Mouse (Mus musculus) liver, postnatal 0 days (tissue): ENCODE measurements around the gene Slc28a2. TPM values are rescaled to one million over a fixed set of nuclear protein-coding genes. Genes with fewer than 3 reads are reported as not detected.
A peak's percentile ranks its signal among the peaks of the same experiment; 100 is the strongest.
"Not testable (repeated sequence)": the region's sequence is repeated elsewhere in the genome, so short reads cannot be mapped to it uniquely, and the experiment has no call there.

ENCODE experiments used
- ATAC-seq: fragments of 200-750 bp; cut with Nextera tagmentation; 2 replicates; pipeline ENCODE4 v1.8.0; 2017; ENCODE audit warnings: mild to moderate bottlenecking, moderate library complexity
- DNase-seq: peaks from one replicate; pipeline ENCODE4 v3.0.0-alpha.2; 2016
- H3K27ac ChIP-seq: fragments of 300-500 bp; sonication (generic); 2 replicates; pipeline ENCODE4 v1.5.1; 2014; ENCODE audit warnings: antibody characterized with exemption, moderate library complexity, mild to moderate bottlenecking, low read depth
- H3K27me3 ChIP-seq: fragments of 300-500 bp; sonication (generic); 2 replicates; pipeline ENCODE4 v1.6.1; 2014; ENCODE audit warnings: low read length, control low read depth, mixed read lengths; ENCODE audit not compliant: insufficient read depth
- H3K36me3 ChIP-seq: fragments of 300-500 bp; sonication (generic); replicated peaks from 2 replicates; pipeline ENCODE4 v1.6.1; 2014; ENCODE audit warnings: mild to moderate bottlenecking, control low read depth, low read length, moderate library complexity, mixed read lengths; ENCODE audit not compliant: insufficient read depth
- H3K4me1 ChIP-seq: fragments of 300-500 bp; sonication (generic); 2 replicates; pipeline ENCODE4 v1.6.1; 2014; ENCODE audit warnings: antibody characterized with exemption, mild to moderate bottlenecking, control low read depth; ENCODE audit not compliant: insufficient read depth
- H3K4me2 ChIP-seq: fragments of 300-500 bp; sonication (generic); 2 replicates; pipeline ENCODE4 v1.6.1; 2014; ENCODE audit warnings: low read depth, mild to moderate bottlenecking, low read length, moderate library complexity, mixed read lengths
- H3K4me3 ChIP-seq: fragments of 300-500 bp; sonication (generic); 2 replicates; pipeline ENCODE4 v1.5.1; 2014; ENCODE audit warnings: low read depth, low read length
- H3K9ac ChIP-seq: fragments of 300-500 bp; sonication (generic); replicated peaks from 2 replicates; pipeline ENCODE4 v1.6.1; 2014; ENCODE audit warnings: mild to moderate bottlenecking, moderate library complexity
- H3K9me3 ChIP-seq: fragments of 300-500 bp; sonication (generic); 2 replicates; pipeline ENCODE4 v1.6.1; 2016; ENCODE audit warnings: mild to moderate bottlenecking, control low read depth, low read length, mixed read lengths
- CTCF ChIP-seq: sonication (generic); IDR thresholded peaks from 2 replicates; pipeline ENCODE4 v1.5.1; 2016; ENCODE audit warnings: antibody characterized with exemption, low read depth
- EP300 ChIP-seq: IDR thresholded peaks from 2 replicates; pipeline ENCODE4 v1.6.1; 2016; ENCODE audit warnings: antibody characterized with exemption, low read depth, mild to moderate bottlenecking
- WGBS: fragments of 180-500 bp; shearing (Covaris S2); extraction: QIAGEN DNeasy Blood & Tissue Kit; methylation state at CpG from one replicate; pipeline ENCODE4 v1.1.7; 2014; ENCODE audit not compliant: insufficient replicate concordance; 5-methylcytosine and 5-hydroxymethylcytosine counted together
- polyA plus RNA-seq: library from polyadenylated mRNA; unstranded; fragments of >200 nt; fragmentation: Nextera tagmentation; extraction: Ambion mirVana; gene quantifications from 2 replicates; pipeline ENCODE4 v1.2.1, GENCODE M21; 2015

The Slc28a2 gene
- polyA plus RNA-seq, 1 experiment from 2014 or later = 1.8 TPM

GRCm38 (mm10) chr2:122452426-122452825 is 26.1 kb downstream of the Slc28a2 start:
- Histone ChIP-seq H3K4me2 (no peak overlapping the region), H3K27me3 (no peaks in the 10 kb centered on the region), H3K27ac (no peak overlapping the region), H3K9me3 (no peaks in the 10 kb centered on the region), H3K4me3 (no peak overlapping the region), H3K9ac (no peak overlapping the region), H3K36me3 (no peaks in the 10 kb centered on the region), H3K4me1 (peaks cover 2% of the 10 kb centered on the region; the same call in 1 of the 2 replicates)
- ATAC-seq (no peak), DNase-seq (no peak)
- no peak for TF ChIP-seq EP300
- no peak for TF ChIP-seq CTCF
- 46% methylated on average over 2 of the region's 2 CpGs for WGBS

GRCm38 (mm10) chr2:122466901-122467300 is 40.6 kb downstream of the Slc28a2 start:
- Histone ChIP-seq H3K4me2 (peak overlapping the region; percentile 93), H3K9ac (peak overlapping the region; percentile 70), H3K4me3 (peak overlapping the region; percentile 57), H3K27me3 (no peaks in the 10 kb centered on the region), H3K4me1 (peaks cover 5% of the 10 kb centered on the region), H3K36me3 (no peaks in the 10 kb centered on the region), H3K9me3 (no peaks in the 10 kb centered on the region), H3K27ac (no peak overlapping the region)
- 32% methylated on average over 11 of the region's 11 CpGs for WGBS
- DNase-seq = peak; percentile 13
- ATAC-seq = no peak
- no peak for TF ChIP-seq CTCF
- no peak for TF ChIP-seq EP300

- H3K27ac ChIP-seq = no peak overlapping the region
- H3K9me3 ChIP-seq = no peaks in the 10 kb centered on the region
- DNase-seq (peak; percentile 95), ATAC-seq (peak; percentile 100)
- H3K4me1 ChIP-seq = peaks cover 5% of the 10 kb centered on the region
- under 1% methylated on average over 46 of the region's 46 CpGs for WGBS
- peak overlapping the region; percentile 93 for H3K4me2 ChIP-seq
- H3K9ac ChIP-seq = peak overlapping the region; percentile 70
- no peaks in the 10 kb centered on the region for H3K36me3 ChIP-seq
- H3K27me3 ChIP-seq = no peaks in the 10 kb centered on the region
- no peak for TF ChIP-seq EP300
- peak; percentile 94 for TF ChIP-seq CTCF
- peak overlapping the region; percentile 57 for H3K4me3 ChIP-seq
These were observed 41.2 kb downstream of the Slc28a2 start for GRCm38 (mm10) chr2:122467351-122468013.

GRCm38 (mm10) chr2:122469221-122469620 is 42.9 kb downstream of the Slc28a2 start:
- Histone ChIP-seq H3K27ac (no peak overlapping the region), H3K4me2 (no peak overlapping the region), H3K9ac (no peak overlapping the region), H3K27me3 (no peaks in the 10 kb centered on the region), H3K4me1 (peaks cover 5% of the 10 kb centered on the region), H3K4me3 (no peak overlapping the region), H3K36me3 (no peaks in the 10 kb centered on the region), H3K9me3 (no peaks in the 10 kb centered on the region)
- TF ChIP-seq EP300 (no peak), CTCF (no peak)
- ATAC-seq (no peak), DNase-seq (no peak)
- 92% methylated on average over 3 of the region's 3 CpGs for WGBS

- H3K9me3 ChIP-seq = no peaks in the 10 kb centered on the region
- TF ChIP-seq CTCF (no peak), EP300 (no peak)
- ATAC-seq = no peak
- no peak overlapping the region for H3K4me2 ChIP-seq
- no peak overlapping the region for H3K9ac ChIP-seq
- DNase-seq = no peak
- H3K27ac ChIP-seq = no peak overlapping the region
- H3K27me3 ChIP-seq = no peaks in the 10 kb centered on the region
- no peaks in the 10 kb centered on the region for H3K36me3 ChIP-seq
- no peaks in the 10 kb centered on the region for H3K4me1 ChIP-seq
- H3K4me3 ChIP-seq = no peak overlapping the region
These were observed 50.3 kb downstream of the Slc28a2 start for GRCm38 (mm10) chr2:122476585-122476984.

GRCm38 (mm10) chr2:122483787-122484186 is 57.5 kb downstream of the Slc28a2 start:
- DNase-seq, H3K36me3 ChIP-seq, H3K27ac ChIP-seq, H3K4me1 ChIP-seq, H3K27me3 ChIP-seq, H3K9me3 ChIP-seq, H3K4me3 ChIP-seq, H3K4me2 ChIP-seq, ATAC-seq, H3K9ac ChIP-seq: not testable (repeated sequence)
- WGBS = 43% methylated on average over 1 of the region's 1 CpGs
